Mouse (Mus musculus) limb, embryonic 10.5 days (tissue): ENCODE measurements at regions not wholly inside any gene's neighbourhood (a gene's known extent, or its start where the extent isn't known, plus 50 kb on each side); places are given as distances from the start of the nearest gene placed in this dataset. TPM values are rescaled to one million over a fixed set of nuclear protein-coding genes. Genes with fewer than 3 reads are reported as not detected.
A peak's percentile ranks its signal among the peaks of the same experiment; 100 is the strongest.

Source experiments
- DNase-seq: peaks from one replicate; pipeline ENCODE4 v3.0.0-alpha.2; 2017; ENCODE audit warnings: low spot score
- H3K27ac ChIP-seq: fragments of 300-500 bp; sonication (generic); 2 replicates; pipeline ENCODE4 v1.5.1; 2016; ENCODE audit warnings: mild to moderate bottlenecking
- H3K27me3 ChIP-seq: fragments of 300-500 bp; sonication (generic); 2 replicates; pipeline ENCODE4 v1.6.1; 2016; ENCODE audit warnings: low read depth, mild to moderate bottlenecking; ENCODE audit not compliant: poor library complexity, severe bottlenecking
- H3K36me3 ChIP-seq: fragments of 300-500 bp; sonication (generic); 2 replicates; pipeline ENCODE4 v1.6.1; 2016; ENCODE audit warnings: mild to moderate bottlenecking, moderate library complexity
- H3K4me1 ChIP-seq: fragments of 300-500 bp; sonication (generic); 2 replicates; pipeline ENCODE4 v1.6.1; 2016
- H3K4me3 ChIP-seq: fragments of 300-500 bp; sonication (generic); 2 replicates; pipeline ENCODE4 v1.5.1; 2016; ENCODE audit warnings: mild to moderate bottlenecking, moderate library complexity
- H3K9me3 ChIP-seq: fragments of 300-500 bp; sonication (generic); replicated peaks from 2 replicates; pipeline ENCODE4 v1.6.1; 2016; ENCODE audit warnings: mild to moderate bottlenecking
- WGBS: fragments of 180-500 bp; shearing (Covaris S2); methylation state at CpG from one replicate; pipeline ENCODE4 v1.1.7; 2016; 5-methylcytosine and 5-hydroxymethylcytosine counted together
- microRNA-seq: library from miRNA; unstranded; fragments of <30 nt; microRNA quantifications from one replicate; pipeline ENCODE4, GENCODE M21; 2017

DNA sequence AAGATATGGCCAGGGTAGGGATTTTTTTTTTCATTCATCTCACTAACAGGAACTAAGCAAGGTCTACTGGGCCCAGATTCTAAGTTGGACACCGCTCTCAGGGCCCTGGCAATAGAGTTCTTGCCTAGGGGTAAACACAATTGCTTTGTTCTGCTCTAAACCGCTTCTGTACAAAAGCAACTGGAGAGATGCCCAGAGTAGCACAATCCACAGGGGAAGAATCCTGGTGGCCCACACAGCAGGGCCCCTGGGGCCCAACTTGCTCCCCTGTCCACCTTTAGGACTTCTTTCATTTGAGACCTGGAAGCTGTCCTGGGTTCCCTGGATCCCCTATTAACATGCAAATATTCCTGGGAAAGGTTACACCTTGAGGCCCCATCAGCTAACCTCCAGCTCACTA, 639.4 kb downstream of the Insc start:
- Histone ChIP-seq H3K9me3 (no peaks in the 10 kb centered on the region), H3K27ac (no peak overlapping the region), H3K36me3 (no peaks in the 10 kb centered on the region)

DNA sequence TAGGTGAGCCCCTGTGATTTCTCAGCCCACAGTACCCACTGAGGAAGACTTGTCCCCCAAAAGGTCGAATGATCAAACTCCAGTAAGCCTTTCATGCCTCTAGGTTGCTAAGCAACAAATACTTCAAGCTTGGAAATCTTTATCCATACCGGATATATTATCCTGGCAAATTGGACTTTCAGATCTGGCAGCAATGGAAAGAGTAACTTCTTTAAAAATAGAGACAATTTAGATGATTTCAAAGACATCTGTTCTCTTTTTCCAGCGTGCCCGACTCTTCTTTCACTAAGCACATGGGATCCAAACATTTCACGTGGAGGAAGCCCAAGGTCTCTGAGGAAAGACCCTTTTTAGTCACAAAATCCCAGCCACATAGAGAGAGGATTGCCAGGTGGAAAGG, 645.4 kb downstream of the Insc start:
- DNase-seq: no peak
- Histone ChIP-seq H3K36me3 (no peaks in the 10 kb centered on the region), H3K4me3 (no peak overlapping the region), H3K4me1 (no peaks in the 10 kb centered on the region), H3K27ac (no peak overlapping the region), H3K9me3 (no peaks in the 10 kb centered on the region), H3K27me3 (0 out of 2 replicates have a peak, but pooled peaks cover 12% of the 10 kb centered on the region)
- 82% methylated on average over 5 of the region's 5 CpGs for WGBS

More for the DNA sequence above, 639.4 kb downstream of the Insc start:
- Histone ChIP-seq H3K27me3 (peaks cover 9% of the 10 kb centered on the region; the same call in 1 of the 2 replicates), H3K4me1 (peaks cover 37% of the 10 kb centered on the region), H3K4me3 (no peak overlapping the region)
- 77% methylated on average over 2 of the region's 2 CpGs for WGBS
- no peak for DNase-seq

DNA sequence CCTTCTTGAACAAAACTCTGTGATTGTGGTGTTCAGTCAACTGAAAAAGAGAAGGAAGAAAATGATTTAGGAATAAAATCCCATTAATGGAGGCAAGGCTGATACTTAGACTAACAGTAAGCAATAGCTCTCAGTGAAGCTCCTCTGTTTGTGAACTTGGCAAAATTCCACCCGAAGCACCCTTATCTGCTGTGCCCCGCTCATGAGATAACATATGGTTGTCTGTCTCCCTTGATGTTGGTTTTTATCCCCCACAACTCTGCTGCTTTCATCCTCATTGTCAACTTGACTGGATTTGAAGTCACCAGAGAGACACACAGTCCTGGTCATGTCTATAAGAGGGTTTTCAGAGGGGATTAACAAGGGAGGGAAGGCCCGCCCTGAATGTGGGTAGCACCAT, 646.1 kb downstream of the Sox6 start:
- WGBS: 86% methylated on average over 3 of the region's 3 CpGs
- no peak for DNase-seq

DNA sequence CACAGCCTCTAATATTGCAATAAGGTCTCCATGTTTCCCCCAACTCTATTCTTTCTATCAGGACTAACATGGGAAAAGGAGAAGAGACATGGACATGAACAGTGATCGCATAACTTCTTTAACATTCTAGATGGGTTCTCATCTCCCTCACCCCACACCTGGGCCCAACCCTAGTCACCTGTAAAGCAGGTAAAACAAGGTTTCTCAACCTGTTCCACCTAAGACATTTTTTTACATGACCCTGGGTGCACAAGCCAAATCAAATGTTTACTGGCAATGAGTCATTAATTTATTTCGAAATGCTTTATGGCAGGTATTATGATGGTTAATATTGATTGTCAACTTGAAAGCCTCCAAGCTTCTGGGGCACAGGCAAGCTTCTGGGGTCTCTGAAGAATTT, 640.4 kb downstream of the Sox6 start:
- Histone ChIP-seq H3K27ac (no peak overlapping the region), H3K27me3 (peaks cover 14% of the 10 kb centered on the region; the same call in 1 of the 2 replicates), H3K9me3 (no peaks in the 10 kb centered on the region), H3K36me3 (no peaks in the 10 kb centered on the region), H3K4me1 (peaks cover 15% of the 10 kb centered on the region), H3K4me3 (no peak overlapping the region)
- DNase-seq: no peak
- WGBS: 92% methylated on average over 2 of the region's 2 CpGs

More for the DNA sequence above, 646.1 kb downstream of the Sox6 start:
- no peaks in the 10 kb centered on the region for H3K9me3 ChIP-seq
- peaks cover 6% of the 10 kb centered on the region for H3K4me1 ChIP-seq
- no peaks in the 10 kb centered on the region for H3K36me3 ChIP-seq
- H3K27ac ChIP-seq: no peak overlapping the region
- H3K4me3 ChIP-seq: no peak overlapping the region
- peaks cover 26% of the 10 kb centered on the region; the same call in 1 of the 2 replicates for H3K27me3 ChIP-seq

DNA sequence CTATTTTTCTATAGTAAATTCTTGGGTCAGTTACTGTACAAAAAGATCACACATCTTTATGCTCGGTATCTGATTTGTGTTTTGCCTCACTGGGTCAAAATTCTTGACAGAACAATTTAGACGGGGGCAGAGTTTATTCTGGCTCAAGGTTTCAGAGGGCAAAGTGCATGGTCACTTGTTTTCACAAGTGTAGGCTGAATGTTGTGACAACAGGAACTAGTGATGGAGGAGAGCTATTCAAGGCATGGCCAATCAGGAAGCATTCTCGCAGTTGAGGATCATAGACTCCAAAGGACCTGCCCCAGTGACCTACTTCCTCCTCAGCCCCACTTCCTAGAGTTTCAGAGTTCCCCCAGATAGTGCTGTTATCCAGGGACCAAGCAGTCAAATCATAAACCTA, 639.1 kb downstream of the Sox6 start:
- no peak for DNase-seq
- 74% methylated on average over 3 of the region's 3 CpGs for WGBS
- no peak overlapping the region for H3K4me3 ChIP-seq
- no peak overlapping the region for H3K27ac ChIP-seq
- peaks cover 18% of the 10 kb centered on the region; the same call in 1 of the 2 replicates for H3K27me3 ChIP-seq
- H3K4me1 ChIP-seq: peaks cover 15% of the 10 kb centered on the region
- no peaks in the 10 kb centered on the region for H3K36me3 ChIP-seq
- H3K9me3 ChIP-seq: no peaks in the 10 kb centered on the region

DNA sequence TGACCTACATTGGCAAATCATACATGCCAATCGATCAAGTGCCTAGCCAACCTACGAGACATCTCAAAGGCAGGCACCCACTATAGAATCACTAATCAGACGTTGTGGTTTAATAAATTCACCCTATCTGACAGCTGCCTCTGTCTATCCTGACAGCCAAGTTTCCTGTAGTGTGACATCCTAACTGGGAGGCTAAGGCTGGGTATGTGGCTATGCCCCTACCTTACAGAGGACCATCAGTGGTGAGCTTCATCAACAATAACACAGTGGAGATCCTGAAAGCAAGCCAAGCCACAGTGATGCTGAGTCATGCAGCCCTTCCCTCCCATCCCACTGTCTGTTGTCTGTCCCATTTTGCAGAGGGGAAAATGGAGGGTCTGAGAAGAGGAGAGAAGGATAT, 630.7 kb downstream of the Sox6 start:
- no peak overlapping the region for H3K27ac ChIP-seq
- H3K4me3 ChIP-seq: no peak overlapping the region
- 92% methylated on average over 3 of the region's 3 CpGs for WGBS
- DNase-seq: no peak
- no peaks in the 10 kb centered on the region for H3K36me3 ChIP-seq
- H3K9me3 ChIP-seq: no peaks in the 10 kb centered on the region
- peaks cover 39% of the 10 kb centered on the region; the same call in 1 of the 2 replicates for H3K27me3 ChIP-seq
- H3K4me1 ChIP-seq: peaks cover 35% of the 10 kb centered on the region

DNA sequence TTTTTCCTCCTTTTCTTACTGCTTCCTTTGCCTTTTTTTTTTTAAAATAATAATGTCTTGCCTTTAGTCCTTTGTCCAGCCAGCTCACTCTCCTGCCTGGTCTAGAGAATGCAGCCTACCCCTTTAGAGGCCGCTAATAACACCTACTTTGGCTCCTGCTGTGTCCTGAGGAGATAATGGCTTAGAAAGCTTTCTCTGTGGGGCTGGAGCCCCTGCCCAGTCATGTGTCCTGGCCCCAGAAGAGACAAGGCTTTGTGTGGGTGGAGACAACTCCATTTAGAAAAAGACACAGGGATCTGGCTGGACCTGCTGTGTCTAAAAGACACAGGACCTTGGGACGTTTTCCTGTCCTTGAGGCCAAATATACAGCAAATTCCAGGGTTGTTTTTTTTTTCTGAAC, 629.7 kb downstream of the Sox6 start:
- Histone ChIP-seq H3K36me3 (no peaks in the 10 kb centered on the region), H3K9me3 (no peaks in the 10 kb centered on the region), H3K27me3 (peaks cover 40% of the 10 kb centered on the region; the same call in 1 of the 2 replicates), H3K4me1 (peaks cover 39% of the 10 kb centered on the region), H3K4me3 (no peak overlapping the region), H3K27ac (peak overlapping the region; percentile 53; the same call in 1 of the 2 replicates)
- no peak for DNase-seq
- WGBS: 32% methylated on average over 2 of the region's 2 CpGs

DNA sequence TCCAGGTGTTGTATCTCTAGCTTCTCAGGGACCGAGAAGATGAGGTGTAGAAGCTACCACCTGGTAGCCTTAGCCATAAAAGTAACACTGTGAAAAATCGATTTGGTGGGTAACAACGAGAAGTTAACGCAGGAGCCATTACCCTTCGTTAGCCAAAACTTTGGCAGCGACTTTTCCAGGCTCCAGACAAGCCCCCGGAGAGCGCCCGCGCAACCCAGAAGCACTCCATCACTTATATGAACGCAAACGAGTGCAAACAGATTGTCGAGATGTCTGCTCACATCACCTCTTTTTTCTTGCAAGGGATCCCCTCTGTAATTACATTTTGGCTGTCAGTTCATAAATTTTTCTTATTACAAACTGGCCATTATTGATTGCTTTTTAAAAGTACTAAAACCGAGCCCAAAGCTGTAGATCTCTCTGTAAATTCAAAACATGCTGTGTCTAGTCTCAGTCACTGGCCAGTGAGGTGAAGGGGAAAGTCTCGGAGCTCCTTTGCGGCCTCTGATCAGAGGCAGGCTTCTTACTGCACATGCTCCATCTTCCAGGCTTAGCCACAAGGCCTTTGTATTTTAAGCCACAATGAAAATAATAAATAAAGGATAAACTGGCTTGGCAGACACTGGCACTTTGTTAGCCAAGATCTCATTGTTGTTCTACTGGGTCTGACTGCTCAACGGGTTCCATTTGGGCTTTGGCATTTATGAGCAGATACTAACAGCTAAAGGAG, 627.9 kb downstream of the Sox6 start:
- peak; percentile 67 for DNase-seq
- Histone ChIP-seq H3K4me1 (peaks cover 56% of the 10 kb centered on the region), H3K36me3 (no peaks in the 10 kb centered on the region), H3K27ac (peak overlapping the region; percentile 27), H3K4me3 (no peak overlapping the region), H3K9me3 (no peaks in the 10 kb centered on the region), H3K27me3 (peaks cover 40% of the 10 kb centered on the region; the same call in 1 of the 2 replicates)
- WGBS: 28% methylated on average over 17 of the region's 17 CpGs

DNA sequence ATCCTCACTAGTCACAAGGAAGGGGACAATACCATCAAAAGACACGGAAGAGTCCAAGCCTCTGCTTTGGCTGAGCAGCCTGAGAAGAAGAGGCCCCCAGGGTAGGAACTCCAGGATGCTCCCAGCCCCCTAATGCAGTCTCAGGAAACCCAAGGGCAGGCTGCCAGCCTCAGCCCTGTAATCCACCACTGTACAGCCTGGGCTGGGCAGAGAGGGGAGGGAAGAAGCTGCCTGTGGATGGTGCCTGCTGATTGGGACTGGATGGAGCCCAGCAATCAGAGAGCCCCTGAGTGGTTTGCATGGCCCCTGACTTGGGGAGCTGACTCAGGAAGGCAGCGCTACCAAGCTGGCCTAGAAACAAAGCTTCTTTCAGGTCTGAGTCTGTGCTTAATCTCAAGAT, 627.1 kb downstream of the Sox6 start:
- H3K27ac ChIP-seq: peak overlapping the region; percentile 75
- 76% methylated on average over 2 of the region's 2 CpGs for WGBS
- H3K4me1 ChIP-seq: peaks cover 57% of the 10 kb centered on the region
- H3K9me3 ChIP-seq: no peaks in the 10 kb centered on the region
- no peak for DNase-seq
- H3K4me3 ChIP-seq: no peak overlapping the region
- no peaks in the 10 kb centered on the region for H3K36me3 ChIP-seq
- peaks cover 39% of the 10 kb centered on the region; the same call in 1 of the 2 replicates for H3K27me3 ChIP-seq

DNA sequence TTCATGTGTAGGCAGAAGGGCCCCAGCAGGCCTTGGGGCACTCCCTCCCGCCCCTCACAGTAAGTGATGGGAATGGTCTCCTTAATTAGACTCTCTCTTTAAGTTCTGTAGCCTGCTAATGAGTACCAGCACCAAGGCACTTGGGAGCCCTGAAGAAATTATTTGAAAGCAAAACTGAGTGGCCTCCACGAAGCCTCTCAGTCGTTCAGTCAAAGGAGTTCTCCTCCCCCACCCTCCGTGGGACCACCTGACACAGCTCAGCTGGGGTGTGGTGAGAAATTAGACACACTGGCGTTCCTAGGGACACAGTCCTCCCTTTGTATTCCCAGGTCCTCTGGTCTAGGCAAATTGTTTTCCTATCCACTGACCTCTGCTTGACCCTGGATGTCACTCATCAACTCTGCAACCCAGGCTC, 623.4 kb downstream of the Sox6 start:
- peak overlapping the region; percentile 58 for H3K27ac ChIP-seq
- peak; percentile 52 for DNase-seq
- 7% methylated on average over 5 of the region's 5 CpGs for WGBS

More for the DNA sequence above, 623.4 kb downstream of the Sox6 start:
- Histone ChIP-seq H3K27me3 (peaks cover 32% of the 10 kb centered on the region), H3K36me3 (no peaks in the 10 kb centered on the region), H3K4me1 (peaks cover 48% of the 10 kb centered on the region), H3K9me3 (no peaks in the 10 kb centered on the region), H3K4me3 (no peak overlapping the region)

Small RNA genes lying in the stretch of these regions (microRNA-seq; reads per million reads assigned to microRNA genes)
- gene Gm27684: not detected
